Mouse (Mus musculus): ENCODE results near the gene Lgals2. TPM values are rescaled to one million over a fixed set of nuclear protein-coding genes. Genes with fewer than 3 reads are reported as not detected.

Lgals2 gene
- not detected for polyA plus RNA-seq (2017; shearing (Covaris generic))

DNA sequence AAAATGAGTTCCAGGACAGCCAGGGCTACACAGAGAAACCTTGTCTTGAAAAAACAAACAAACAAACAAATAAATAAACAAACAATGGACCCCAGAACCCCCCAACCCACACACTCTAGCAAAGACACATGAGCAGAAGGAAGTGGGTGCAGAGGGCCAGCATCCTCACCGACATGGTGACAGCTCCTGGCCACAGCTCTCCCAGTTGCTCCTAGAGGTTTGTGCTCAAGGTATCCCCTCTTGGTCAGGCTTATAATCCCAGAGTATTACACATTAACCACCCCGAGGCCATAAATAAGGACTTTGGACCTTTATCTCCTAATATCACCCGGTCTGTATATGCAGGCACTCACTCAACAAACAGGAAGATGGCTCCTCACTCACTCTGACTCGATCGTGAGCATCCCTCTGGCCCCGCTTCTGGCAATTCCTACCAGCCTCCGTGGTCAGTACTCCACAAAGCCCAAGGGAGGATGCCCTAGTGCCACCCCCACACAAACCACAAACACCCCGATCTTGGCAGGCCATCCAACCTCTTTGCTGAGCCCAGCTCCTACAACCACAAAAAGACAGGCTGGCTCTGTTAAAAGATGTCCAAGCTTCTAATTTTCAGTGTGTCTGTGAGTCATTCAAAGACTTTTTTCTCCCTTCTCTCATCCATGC is at the start of gene Lgals2:
TSS of gene Lgals2 (minus strand) at position 227 of the 663 bp plus-strand sequence.

GRCm38 (mm10) chr15:78899740-78900584 is 44.6 kb upstream of the Lgals2 start, which contains the start of gene Sh3bp1:
Gene Sh3bp1 (plus strand): TSS chr15:78899768.

GRCm38 (mm10) chr15:78899409-78899739 is 44.0 kb upstream of the Lgals2 start, which contains the start of gene Gm49510:
Gene Gm49510 (plus strand): TSS chr15:78899667.

DNA sequence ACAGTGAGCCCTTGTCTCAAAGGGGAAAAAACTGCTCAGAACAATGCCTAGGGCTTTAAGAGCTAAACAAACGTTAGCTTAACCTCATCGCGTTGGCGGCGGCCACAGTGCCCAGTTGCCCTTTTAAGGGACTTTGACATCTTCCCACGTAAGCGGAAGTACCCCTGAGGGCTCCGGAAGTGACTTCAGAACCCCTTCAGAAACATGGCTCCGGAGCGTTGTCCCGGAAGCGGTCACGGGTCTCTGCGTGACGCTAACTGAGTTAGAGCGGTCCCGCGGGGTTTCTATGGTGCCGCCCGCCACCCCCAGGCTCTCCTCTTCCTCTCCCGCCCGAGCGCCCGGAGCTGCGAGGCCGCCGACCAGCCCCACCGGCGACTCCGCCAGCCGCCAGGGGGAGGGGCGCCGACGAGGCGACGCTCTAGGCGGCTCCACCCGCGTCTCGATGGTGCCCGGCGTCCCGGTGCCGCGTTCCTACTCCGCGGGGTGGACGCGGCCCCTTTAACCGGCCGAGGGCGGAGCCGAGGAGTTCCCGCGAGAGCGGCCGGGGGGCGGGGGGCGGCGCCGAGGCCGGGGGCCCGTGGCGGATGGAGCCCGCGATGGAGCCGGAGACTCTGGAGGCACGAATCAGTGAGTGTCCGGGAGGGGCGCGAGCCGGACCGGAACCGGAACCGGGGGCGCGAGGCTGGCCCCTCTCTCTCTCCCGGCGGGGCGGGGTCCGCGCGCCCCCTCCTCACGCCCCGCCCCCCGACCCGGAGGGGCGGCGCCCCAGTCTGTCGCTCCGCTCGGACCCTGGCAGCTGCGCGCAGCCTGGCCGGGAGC is 21.9 kb upstream of the Lgals2 start, which contains the start of gene Gga1:
TSS of gene Gga1 (plus strand) at position 200 of the 819 bp plus-strand sequence.

DNA sequence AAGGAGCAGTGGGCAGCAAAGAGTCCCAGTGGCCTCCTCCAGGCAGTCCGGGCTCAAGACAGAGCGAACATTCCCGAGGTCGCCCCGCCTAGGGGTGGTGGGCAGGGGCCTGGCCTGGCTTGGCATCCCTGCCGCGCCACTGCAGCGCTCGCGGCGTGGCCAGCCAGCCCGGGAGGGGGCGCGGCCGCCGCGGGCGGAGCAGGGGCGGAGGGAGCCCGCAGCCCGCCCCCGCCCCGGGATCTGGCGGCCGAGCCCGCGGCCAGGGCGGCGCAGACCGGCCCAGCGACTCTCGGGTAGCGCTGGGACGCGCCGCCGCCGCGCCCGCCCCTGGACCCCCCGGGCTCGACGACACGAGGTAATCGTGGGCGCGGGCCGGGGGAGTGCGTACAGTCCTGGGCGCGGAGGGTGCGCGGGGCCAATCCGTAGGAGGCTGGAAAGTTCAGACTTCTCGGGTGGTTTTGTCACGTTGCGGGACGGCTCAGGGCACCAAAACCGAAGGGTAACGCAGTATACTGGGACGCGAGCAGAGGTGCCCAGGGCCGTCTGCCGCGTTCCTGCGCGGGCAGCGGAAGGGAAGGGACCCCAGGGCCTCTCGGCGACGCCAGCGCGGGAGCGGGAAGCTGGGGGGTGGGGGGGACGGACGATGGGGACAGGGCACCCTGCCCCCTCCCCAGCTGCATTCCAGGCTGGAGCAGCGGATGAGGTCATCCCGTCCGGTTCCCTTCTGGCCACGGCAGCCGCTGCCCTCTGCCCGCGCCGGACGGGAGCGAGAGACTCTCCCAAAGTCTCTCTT is 12.8 kb downstream of the Lgals2 start, which contains the start of gene Cdc42ep1:
TSS of gene Cdc42ep1 (plus strand) at position 254 of the 793 bp plus-strand sequence.

GRCm38 (mm10) chr15:78802776-78803391 is 52.4 kb downstream of the Lgals2 start, which contains the start of gene Card10:
Gene Card10 (minus strand): TSS chr15:78803042.

Other genes starting within 250 kb of the Lgals2 start
- not detected for gene Elfn2, start 136.8 kb downstream of the Lgals2 start, polyA plus RNA-seq (2017; shearing (Covaris generic))
- 158 TPM for gene Mfng, start 82.1 kb downstream of the Lgals2 start, polyA plus RNA-seq (2017; shearing (Covaris generic))
- gene Card10, start 52.5 kb downstream of the Lgals2 start, polyA plus RNA-seq (2017; shearing (Covaris generic)): 0.09 TPM
- 0.11 TPM for gene Cdc42ep1, start 12.9 kb downstream of the Lgals2 start, polyA plus RNA-seq (2017; shearing (Covaris generic))
- gene Gga1, start 21.7 kb upstream of the Lgals2 start, polyA plus RNA-seq (2017; shearing (Covaris generic)): 56.7 TPM
- gene Gm49510, start 44.1 kb upstream of the Lgals2 start, polyA plus RNA-seq (2017; shearing (Covaris generic)): 0.60 TPM
- 221 TPM for gene Sh3bp1, start 44.2 kb upstream of the Lgals2 start, polyA plus RNA-seq (2017; shearing (Covaris generic))
- 1.4 TPM for gene Pdxp, start 58.4 kb upstream of the Lgals2 start, polyA plus RNA-seq (2017; shearing (Covaris generic))
- 729 TPM for gene Lgals1, start 71.2 kb upstream of the Lgals2 start, polyA plus RNA-seq (2017; shearing (Covaris generic))
- gene Nol12, start 79.4 kb upstream of the Lgals2 start, polyA plus RNA-seq (2017; shearing (Covaris generic)): 61.5 TPM
- gene Triobp, start 92.2 kb upstream of the Lgals2 start, polyA plus RNA-seq (2017; shearing (Covaris generic)): 85.6 TPM
- 54.6 TPM for gene H1f0, start 172.9 kb upstream of the Lgals2 start, polyA plus RNA-seq (2017; shearing (Covaris generic))
- not detected for gene Galr3, start 186.4 kb upstream of the Lgals2 start, polyA plus RNA-seq (2017; shearing (Covaris generic))
- 8.9 TPM for gene Ankrd54, start 207.4 kb upstream of the Lgals2 start, polyA plus RNA-seq (2017; shearing (Covaris generic))
- gene Eif3l, start 219.7 kb upstream of the Lgals2 start, polyA plus RNA-seq (2017; shearing (Covaris generic)): 185 TPM